Mouse (Mus musculus) kidney, embryonic 14.5 days (tissue): Measurements from ENCODE around the gene Myo18a. TPM values are rescaled to one million over a fixed set of nuclear protein-coding genes. Genes with fewer than 3 reads are reported as not detected.

Experiments
- ATAC-seq: fragments of 200-750 bp; cut with Nextera tagmentation; 2 replicates; pipeline ENCODE4 v1.8.0; 2017; ENCODE audit warnings: moderate number of reproducible peaks, mild to moderate bottlenecking, moderate TSS enrichment, moderate library complexity; ENCODE audit not compliant: low FRiP score, low TSS enrichment
- H3K27ac ChIP-seq: fragments of 300-500 bp; sonication (generic); 2 replicates; pipeline ENCODE4 v1.5.1; 2014; ENCODE audit warnings: low read depth, mild to moderate bottlenecking, low read length, moderate library complexity, mixed read lengths
- H3K27me3 ChIP-seq: fragments of 300-500 bp; sonication (generic); 2 replicates; pipeline ENCODE4 v1.6.1; 2014; ENCODE audit warnings: mild to moderate bottlenecking, low read length; ENCODE audit not compliant: control insufficient read depth, insufficient read depth
- H3K36me3 ChIP-seq: fragments of 300-500 bp; sonication (generic); 2 replicates; pipeline ENCODE4 v1.6.1; 2014; ENCODE audit warnings: low read length, mixed read lengths; ENCODE audit not compliant: control insufficient read depth, insufficient read depth
- H3K4me1 ChIP-seq: fragments of 300-500 bp; sonication (generic); 2 replicates; pipeline ENCODE4 v1.6.1; 2014; ENCODE audit warnings: low read length, mixed read lengths; ENCODE audit not compliant: control insufficient read depth, insufficient read depth
- H3K4me2 ChIP-seq: fragments of 300-500 bp; sonication (generic); replicated peaks from 2 replicates; pipeline ENCODE4 v1.6.1; 2014; ENCODE audit warnings: low read depth, mild to moderate bottlenecking, low read length
- H3K4me3 ChIP-seq: fragments of 300-500 bp; sonication (generic); 2 replicates; pipeline ENCODE4 v1.5.1; 2014; ENCODE audit warnings: mild to moderate bottlenecking, low read length
- H3K9ac ChIP-seq: fragments of 300-500 bp; sonication (generic); 2 replicates; pipeline ENCODE4 v1.6.1; 2014; ENCODE audit warnings: low read depth, mild to moderate bottlenecking, low read length, moderate library complexity
- H3K9me3 ChIP-seq: fragments of 300-500 bp; sonication (generic); 2 replicates; pipeline ENCODE4 v1.6.1; 2016; ENCODE audit warnings: low read length; ENCODE audit not compliant: control insufficient read depth
- WGBS: fragments of 180-500 bp; shearing (Covaris S2); extraction: QIAGEN DNeasy Blood & Tissue Kit; methylation state at CpG from one replicate; pipeline ENCODE4 v1.1.7; 2014; 5-methylcytosine and 5-hydroxymethylcytosine counted together
- polyA plus RNA-seq: library from polyadenylated mRNA; unstranded; fragments of >200 nt; fragmentation: Nextera tagmentation; extraction: Ambion mirVana; gene quantifications from 2 replicates; pipeline ENCODE4 v1.2.1, GENCODE M21; 2014

Myo18a gene
- polyA plus RNA-seq, 1 experiment from 2014 or later, result 21.1 TPM

DNA sequence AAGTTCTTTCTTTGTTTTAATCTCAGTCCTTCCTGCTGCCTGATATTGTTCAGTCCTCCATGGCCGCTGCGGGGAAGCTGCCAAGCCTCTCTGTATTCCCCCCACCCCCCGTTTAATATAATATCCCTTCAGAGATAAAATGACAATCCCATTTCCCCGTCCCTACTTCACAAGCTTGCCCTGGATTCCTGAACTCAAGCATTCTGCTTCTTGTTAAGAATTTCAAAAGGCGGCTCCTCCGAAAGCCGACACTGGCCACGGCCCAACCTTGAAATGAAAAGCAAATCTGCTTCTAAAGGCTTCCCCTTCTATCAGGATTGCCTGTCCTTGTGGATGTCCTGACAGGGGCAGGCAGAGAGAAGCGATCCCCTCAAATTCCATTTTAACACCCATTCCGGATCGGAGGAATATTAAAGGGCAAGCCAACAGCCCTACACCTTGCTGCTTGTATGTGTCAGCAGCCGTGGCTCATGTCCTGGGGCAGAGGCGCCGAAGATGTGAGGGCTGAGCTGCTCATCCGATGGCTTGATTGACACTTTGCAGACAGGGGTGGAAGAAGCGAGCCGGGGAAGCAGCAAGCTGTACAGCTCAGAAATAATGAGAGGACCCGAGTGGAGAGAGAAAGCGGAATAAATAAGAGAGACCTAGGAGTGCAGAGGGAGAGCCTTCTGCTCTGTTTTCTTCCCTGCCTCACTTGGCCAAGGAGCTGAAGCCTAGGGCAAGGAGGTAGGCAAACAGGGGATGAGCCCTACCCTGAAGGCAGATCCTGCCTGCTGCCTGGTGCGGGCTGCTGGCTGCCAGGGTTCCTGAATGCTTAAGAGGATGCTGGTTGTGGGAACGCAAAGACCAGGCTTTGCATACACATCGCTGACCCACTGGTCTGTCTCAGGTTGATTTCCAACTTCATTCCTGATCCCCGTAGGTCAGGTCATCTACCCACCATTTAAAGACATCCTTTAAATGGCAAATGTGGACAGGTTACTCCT, 134.1 kb downstream of the Myo18a start:
- 25% methylated on average over 23 of the region's 23 CpGs for WGBS
- H3K9ac ChIP-seq, result no peak overlapping the region
- no peak overlapping the region for H3K4me3 ChIP-seq
- 0 out of 2 replicates have a peak, but pooled peaks cover 2% of the 10 kb centered on the region for H3K9me3 ChIP-seq
- no peak overlapping the region for H3K4me2 ChIP-seq
- H3K27ac ChIP-seq, result no peak overlapping the region
- peaks cover 20% of the 10 kb centered on the region for H3K4me1 ChIP-seq
- ATAC-seq, result no peak
- H3K36me3 ChIP-seq, result no peaks in the 10 kb centered on the region
- peaks cover 31% of the 10 kb centered on the region for H3K27me3 ChIP-seq

DNA sequence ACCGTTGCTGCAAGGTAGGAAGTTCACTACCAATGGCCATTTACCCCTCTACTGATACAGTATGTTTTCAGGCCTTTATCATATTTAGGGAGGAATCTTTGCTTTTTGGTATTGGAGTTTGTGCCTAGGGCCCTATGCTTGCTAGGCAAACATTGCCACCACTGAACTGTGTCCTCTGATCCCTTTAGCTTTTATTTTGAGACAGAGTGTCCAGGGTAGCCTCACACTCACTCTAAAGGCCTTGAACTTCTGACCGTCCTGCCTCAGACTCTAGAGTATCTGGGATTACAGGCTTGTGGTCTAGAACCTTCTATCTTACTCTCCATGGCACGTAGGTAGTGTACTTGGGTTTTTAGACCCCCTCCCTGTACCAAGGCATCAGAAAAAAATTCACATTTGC, 137.1 kb downstream of the Myo18a start:
- no peak overlapping the region for H3K27ac ChIP-seq
- no peak overlapping the region for H3K4me2 ChIP-seq
- H3K27me3 ChIP-seq, result peaks cover 28% of the 10 kb centered on the region
- H3K4me3 ChIP-seq, result no peak overlapping the region
- peaks cover 9% of the 10 kb centered on the region; the same call in 1 of the 2 replicates for H3K4me1 ChIP-seq
- no peak overlapping the region for H3K9ac ChIP-seq
- ATAC-seq, result no peak
- whole genome bisulfite sequencing, result 91% methylated on average over 3 of the region's 3 CpGs
- H3K36me3 ChIP-seq, result no peaks in the 10 kb centered on the region
- H3K9me3 ChIP-seq, result 0 out of 2 replicates have a peak, but pooled peaks cover 2% of the 10 kb centered on the region

DNA sequence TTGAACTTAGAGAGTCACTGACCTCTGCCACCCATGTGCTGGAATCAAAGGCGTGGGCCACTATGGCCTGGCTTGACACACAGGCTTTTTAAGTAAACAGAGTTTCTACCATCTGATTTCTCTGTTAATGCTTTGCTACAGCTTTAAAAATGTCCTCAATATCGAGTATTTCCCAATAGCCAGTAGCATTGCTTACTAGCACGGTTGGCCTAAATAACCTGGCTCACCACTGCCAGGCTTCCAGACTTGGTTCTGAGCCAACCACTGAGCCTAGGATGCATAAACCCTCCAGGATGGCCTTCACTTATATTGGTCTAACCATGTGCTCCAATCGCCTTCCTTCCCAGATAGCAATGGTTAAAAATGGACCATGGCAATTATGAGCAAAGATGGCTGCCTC, 137.7 kb downstream of the Myo18a start:
- H3K4me2 ChIP-seq, result no peak overlapping the region
- peaks cover 8% of the 10 kb centered on the region; the same call in 1 of the 2 replicates for H3K4me1 ChIP-seq
- H3K9me3 ChIP-seq, result 0 out of 2 replicates have a peak, but pooled peaks cover 2% of the 10 kb centered on the region
- H3K9ac ChIP-seq, result no peak overlapping the region
- 86% methylated on average over 4 of the region's 4 CpGs for WGBS
- no peak overlapping the region for H3K27ac ChIP-seq
- ATAC-seq, result no peak
- H3K27me3 ChIP-seq, result peaks cover 28% of the 10 kb centered on the region
- H3K4me3 ChIP-seq, result no peak overlapping the region
- no peaks in the 10 kb centered on the region for H3K36me3 ChIP-seq

DNA sequence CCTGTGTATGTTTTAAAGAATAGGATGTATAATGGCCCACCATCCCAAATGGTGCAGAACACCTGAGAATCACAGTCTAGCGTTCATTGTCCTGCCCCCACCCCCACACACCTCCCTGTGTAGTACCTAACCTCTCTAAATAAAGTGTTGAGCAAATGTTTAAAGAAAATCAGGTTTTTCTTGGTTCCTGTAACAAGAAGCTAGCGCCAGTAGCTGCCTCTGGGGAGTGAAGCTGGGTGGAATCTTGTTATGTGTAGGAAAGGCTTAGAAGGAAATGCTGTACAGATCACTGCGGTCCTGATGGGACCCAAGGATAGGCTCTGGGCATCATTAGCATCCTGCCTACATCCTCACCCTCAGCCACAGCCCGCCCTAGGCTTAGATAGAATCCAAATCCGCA, 138.3 kb downstream of the Myo18a start:
- Histone ChIP-seq H3K27me3 (peaks cover 22% of the 10 kb centered on the region), H3K36me3 (no peaks in the 10 kb centered on the region), H3K4me2 (no peak overlapping the region), H3K9me3 (0 out of 2 replicates have a peak, but pooled peaks cover 2% of the 10 kb centered on the region), H3K4me3 (no peak overlapping the region), H3K9ac (no peak overlapping the region), H3K27ac (no peak overlapping the region), H3K4me1 (0 out of 2 replicates have a peak, but pooled peaks cover 3% of the 10 kb centered on the region)
- no peak for ATAC-seq
- 61% methylated on average over 5 of the region's 5 CpGs for WGBS

DNA sequence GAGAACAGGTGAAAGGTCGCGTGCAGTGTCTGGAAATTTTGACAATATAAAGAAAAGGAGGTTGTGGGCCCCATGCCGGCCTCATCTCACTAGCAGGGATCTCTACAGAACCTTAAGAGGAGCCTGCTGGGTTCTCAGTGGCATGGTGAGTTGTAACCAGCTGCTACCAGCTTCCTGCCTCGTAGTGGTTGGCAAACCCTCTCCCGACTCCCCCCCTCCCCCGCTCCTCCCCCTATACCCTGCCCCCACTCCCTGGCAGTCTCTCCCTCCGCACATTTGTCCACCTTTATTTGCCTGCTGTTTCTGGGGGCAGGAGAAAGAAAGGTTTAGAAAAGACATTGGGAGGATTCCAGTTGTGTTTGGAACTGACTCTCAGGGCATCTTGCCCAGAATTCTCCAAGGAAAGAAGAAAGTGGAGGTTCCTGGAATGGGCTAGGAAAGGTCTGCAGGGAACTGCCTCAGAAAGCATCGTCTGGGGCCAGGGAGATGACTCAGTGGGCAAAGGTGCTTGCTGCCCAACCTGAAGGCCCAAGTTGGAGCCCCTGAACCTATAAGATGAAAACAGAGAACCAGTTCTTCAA, 138.8 kb downstream of the Myo18a start:
- Histone ChIP-seq H3K27me3 (peaks cover 17% of the 10 kb centered on the region), H3K4me1 (peaks cover 4% of the 10 kb centered on the region; the same call in 1 of the 2 replicates), H3K36me3 (no peaks in the 10 kb centered on the region), H3K9ac (no peak overlapping the region), H3K4me2 (no peak overlapping the region), H3K27ac (no peak overlapping the region), H3K9me3 (0 out of 2 replicates have a peak, but pooled peaks cover 2% of the 10 kb centered on the region), H3K4me3 (no peak overlapping the region)
- WGBS, result 45% methylated on average over 8 of the region's 8 CpGs
- no peak for ATAC-seq

DNA sequence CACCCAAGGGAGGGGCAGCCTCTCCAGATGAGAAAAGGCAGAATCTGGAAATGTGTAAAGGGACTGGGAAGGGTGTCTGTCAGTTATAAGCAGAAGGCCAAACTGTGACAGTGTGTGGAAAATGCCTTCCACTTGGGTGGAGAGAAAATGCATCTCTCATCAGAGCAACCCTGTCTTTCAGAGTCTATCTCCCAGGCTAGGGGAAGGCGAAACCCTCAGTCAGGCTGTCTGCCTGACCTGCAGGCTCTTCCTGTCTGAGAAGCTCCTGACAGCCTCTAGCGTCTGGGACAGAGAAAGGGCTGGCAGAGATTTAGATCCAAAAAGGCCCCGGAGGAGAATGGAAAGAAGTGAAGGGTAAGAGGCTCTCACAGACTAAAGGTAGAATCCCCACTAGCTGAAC, 140.7 kb downstream of the Myo18a start:
- no peak overlapping the region for H3K27ac ChIP-seq
- no peak for ATAC-seq
- 33% methylated on average over 3 of the region's 3 CpGs for WGBS
- H3K9me3 ChIP-seq, result 0 out of 2 replicates have a peak, but pooled peaks cover 2% of the 10 kb centered on the region
- H3K9ac ChIP-seq, result no peak overlapping the region
- no peaks in the 10 kb centered on the region for H3K36me3 ChIP-seq
- no peak overlapping the region for H3K4me2 ChIP-seq
- H3K4me3 ChIP-seq, result no peak overlapping the region
- peaks cover 4% of the 10 kb centered on the region for H3K27me3 ChIP-seq
- peaks cover 6% of the 10 kb centered on the region; the same call in 1 of the 2 replicates for H3K4me1 ChIP-seq

DNA sequence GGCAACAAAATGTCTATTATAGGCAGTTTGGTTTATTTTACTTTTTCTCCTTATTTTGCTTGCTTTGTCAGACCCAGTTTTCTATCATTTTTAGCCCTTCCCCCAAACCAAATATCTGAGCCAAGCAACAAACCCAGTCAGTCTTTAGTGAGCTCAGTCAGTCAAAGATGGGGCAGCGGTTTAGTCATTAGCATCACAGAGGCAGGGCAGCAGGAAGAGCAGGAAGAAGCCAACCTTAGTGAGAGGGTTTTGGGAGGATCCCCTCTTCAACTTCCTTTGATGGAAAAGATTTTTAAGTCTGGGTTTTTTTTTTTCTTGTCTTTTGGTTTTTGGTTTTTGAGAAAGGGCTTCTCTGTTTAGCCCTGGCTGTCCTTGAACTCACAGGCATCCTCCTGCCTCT, 141.7 kb downstream of the Myo18a start:
- no peak overlapping the region for H3K27ac ChIP-seq
- H3K4me1 ChIP-seq, result peaks cover 6% of the 10 kb centered on the region; the same call in 1 of the 2 replicates
- H3K4me3 ChIP-seq, result no peak overlapping the region
- H3K4me2 ChIP-seq, result no peak overlapping the region
- no peaks in the 10 kb centered on the region for H3K36me3 ChIP-seq
- WGBS, result 43% methylated on average over 1 of the region's 1 CpGs
- no peak overlapping the region for H3K9ac ChIP-seq
- ATAC-seq, result no peak
- H3K27me3 ChIP-seq, result peaks cover 2% of the 10 kb centered on the region
- H3K9me3 ChIP-seq, result 0 out of 2 replicates have a peak, but pooled peaks cover 2% of the 10 kb centered on the region

DNA sequence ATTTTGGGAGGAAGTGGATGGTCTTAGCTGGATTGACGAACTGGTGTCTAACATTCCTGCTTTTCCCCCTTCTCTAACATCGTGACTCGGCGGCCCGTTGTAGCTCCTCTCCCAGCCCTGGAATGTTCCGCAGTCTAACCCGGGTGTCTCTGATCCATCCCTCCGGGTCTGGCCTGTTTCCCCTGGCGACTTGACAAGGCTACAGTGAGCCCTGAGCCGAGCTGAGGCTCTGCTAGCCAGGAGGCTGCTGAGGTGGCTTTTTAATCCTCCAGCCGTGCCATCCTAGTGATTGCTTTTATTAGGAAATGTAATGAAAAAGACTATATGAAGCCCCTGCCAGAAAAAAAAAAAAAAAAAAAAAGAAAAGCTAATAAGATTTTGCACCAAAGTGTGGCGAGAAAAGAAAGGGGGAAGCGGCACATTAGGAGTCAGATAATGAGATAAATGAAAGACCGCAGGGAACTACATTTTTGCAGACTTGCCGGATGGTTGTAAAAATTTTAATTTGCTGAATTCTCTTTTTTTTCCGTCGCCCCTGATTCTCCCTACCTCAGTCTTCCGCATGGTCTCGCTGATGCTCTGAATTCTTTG, 143.1 kb downstream of the Myo18a start:
- H3K4me1 ChIP-seq, result peaks cover 6% of the 10 kb centered on the region; the same call in 1 of the 2 replicates
- H3K36me3 ChIP-seq, result no peaks in the 10 kb centered on the region
- H3K9ac ChIP-seq, result no peak overlapping the region
- no peak for ATAC-seq
- WGBS, result 55% methylated on average over 19 of the region's 19 CpGs
- H3K9me3 ChIP-seq, result no peaks in the 10 kb centered on the region
- H3K27ac ChIP-seq, result no peak overlapping the region
- H3K4me2 ChIP-seq, result no peak overlapping the region
- H3K27me3 ChIP-seq, result peaks cover 4% of the 10 kb centered on the region
- no peak overlapping the region for H3K4me3 ChIP-seq
